Mouse (Mus musculus) bone marrow, adult 2 months (tissue): ENCODE results near the gene Cd200. TPM values are rescaled to one million over a fixed set of nuclear protein-coding genes. Genes with fewer than 3 reads are reported as not detected.
"Not testable (repeated sequence)": the region's sequence is repeated elsewhere in the genome, so short reads cannot be mapped to it uniquely, and the experiment has no call there.

ENCODE experiments used
- H3K27ac ChIP-seq: fragments of 200-500 bp; 2 replicates; pipeline ENCODE4 v1.5.1; 2012; ENCODE audit warnings: low read depth, mild to moderate bottlenecking, control low read depth, inconsistent platforms, low read length; ENCODE audit not compliant: control insufficient read depth, poor library complexity, insufficient read depth
- H3K4me1 ChIP-seq: fragments of 200-500 bp; 2 replicates; pipeline ENCODE4 v1.6.1; 2011; ENCODE audit warnings: low read length; ENCODE audit not compliant: control insufficient read depth, insufficient read depth
- H3K4me3 ChIP-seq: fragments of 200-500 bp; replicated peaks from 2 replicates; pipeline ENCODE3; 2011; ENCODE audit warnings: mild to moderate bottlenecking, low read depth, low read length, control low read depth; ENCODE audit not compliant: control insufficient read depth
- CTCF ChIP-seq: fragments of 200-500 bp; IDR thresholded peaks from 2 replicates; pipeline ENCODE4 v1.5.1; 2011; ENCODE audit warnings: low read length, control low read depth; ENCODE audit not compliant: control insufficient read depth, insufficient read depth
- POLR2A ChIP-seq: fragments of 200-500 bp; IDR thresholded peaks from 2 replicates; pipeline ENCODE4 v1.6.1; 2011; ENCODE audit warnings: low read depth, mild to moderate bottlenecking, control low read depth, low read length, borderline replicate concordance; ENCODE audit not compliant: control insufficient read depth
- WGBS: fragments of 180-500 bp; shearing (Covaris S2); methylation state at CpG from one replicate; pipeline ENCODE4 v1.1.7; 2018; 5-methylcytosine and 5-hydroxymethylcytosine counted together
- polyA plus RNA-seq: library from polyadenylated mRNA; stranded (reverse); fragments of >200 nt; gene quantifications from 2 replicates; pipeline ENCODE4 v1.2.4, GENCODE M21; 2011; ENCODE audit warnings: low replicate concordance; ENCODE audit not compliant: missing spikeins, insufficient read depth, insufficient read length

Gene Cd200
- polyA plus RNA-seq, 1 experiment, result 19.9 TPM

GRCm38 (mm10) chr16:45371076-45371475 lies 37.8 kb downstream of the Cd200 start:
- no peak for TF ChIP-seq POLR2A
- TF ChIP-seq CTCF, result no peak
- H3K4me1 ChIP-seq, result no peaks in the 10 kb centered on the region
- WGBS, result 55% methylated on average over 1 of the region's 1 CpGs
- H3K27ac ChIP-seq, result no peak overlapping the region
- no peak overlapping the region for H3K4me3 ChIP-seq

GRCm38 (mm10) chr16:45369285-45369965 lies 39.4 kb downstream of the Cd200 start:
- no peak overlapping the region for H3K4me3 ChIP-seq

GRCm38 (mm10) chr16:45366111-45366510 lies 42.7 kb downstream of the Cd200 start:
- WGBS, result 86% methylated on average over 7 of the region's 7 CpGs

More at GRCm38 (mm10) chr16:45369285-45369965, 39.4 kb downstream of the Cd200 start:
- WGBS, result 65% methylated on average over 4 of the region's 4 CpGs
- Histone ChIP-seq H3K4me1 (no peaks in the 10 kb centered on the region), H3K27ac (no peak overlapping the region)
- no peak for TF ChIP-seq CTCF
- no peak for TF ChIP-seq POLR2A

GRCm38 (mm10) chr16:45365353-45365752 lies 43.5 kb downstream of the Cd200 start:
- 86% methylated on average over 9 of the region's 9 CpGs for WGBS
- TF ChIP-seq CTCF (no peak), POLR2A (no peak)

More at GRCm38 (mm10) chr16:45366111-45366510, 42.7 kb downstream of the Cd200 start:
- TF ChIP-seq CTCF (no peak), POLR2A (no peak)
- no peak overlapping the region for H3K27ac ChIP-seq
- H3K4me1 ChIP-seq, result no peaks in the 10 kb centered on the region
- H3K4me3 ChIP-seq, result no peak overlapping the region

GRCm38 (mm10) chr16:45364627-45365026 lies 44.2 kb downstream of the Cd200 start:
- Histone ChIP-seq H3K4me1 (no peaks in the 10 kb centered on the region), H3K4me3 (no peak overlapping the region), H3K27ac (no peak overlapping the region)
- 90% methylated on average over 1 of the region's 1 CpGs for WGBS
- TF ChIP-seq POLR2A (no peak), CTCF (no peak)

More at GRCm38 (mm10) chr16:45365353-45365752, 43.5 kb downstream of the Cd200 start:
- no peak overlapping the region for H3K27ac ChIP-seq
- H3K4me1 ChIP-seq, result no peaks in the 10 kb centered on the region
- no peak overlapping the region for H3K4me3 ChIP-seq

GRCm38 (mm10) chr16:45363480-45364045 lies 45.3 kb downstream of the Cd200 start:
- TF ChIP-seq POLR2A (no peak), CTCF (no peak)
- Histone ChIP-seq H3K27ac (no peak overlapping the region), H3K4me1 (no peaks in the 10 kb centered on the region), H3K4me3 (no peak overlapping the region)
- 78% methylated on average over 4 of the region's 4 CpGs for WGBS

- Histone ChIP-seq H3K4me3 (no peak overlapping the region), H3K4me1 (no peaks in the 10 kb centered on the region), H3K27ac (no peak overlapping the region)
- no peak for TF ChIP-seq POLR2A
- TF ChIP-seq CTCF, result no peak
Measured at GRCm38 (mm10) chr16:45361450-45361849, 47.4 kb downstream of the Cd200 start.

GRCm38 (mm10) chr16:45358441-45358840 lies 50.4 kb downstream of the Cd200 start:
- H3K4me1 ChIP-seq, result not testable (repeated sequence)
- 86% methylated on average over 5 of the region's 5 CpGs for WGBS

More at GRCm38 (mm10) chr16:45358441-45358840, 50.4 kb downstream of the Cd200 start:
- H3K27ac ChIP-seq, H3K4me3 ChIP-seq: not testable (repeated sequence)
